Mouse (Mus musculus): ENCODE data around the gene Vill. TPM values are rescaled to one million over a fixed set of nuclear protein-coding genes. Genes with fewer than 3 reads are reported as not detected.
A peak's percentile ranks its signal among the peaks of the same experiment; 100 is the strongest.

The Vill gene
- polyA plus RNA-seq, 1 experiment from 2014 or later, result 1.9 TPM

- no peak for TF ChIP-seq CTCF (IDR thresholded peaks at IDR 0.05)
- ChIA-PET POLR2A (no interaction called here), CTCF (no interaction called here)
- no peaks in the 10 kb centered on the region for H3K27me3 ChIP-seq
- ATAC-seq (no peak), DNase-seq (ENCODE audit: low read depth, low spot score) (no peak)
- in situ Hi-C loops (cut with MboI; ENCODE audit: low pct_unique_long_range_greater_than_20kb), result no loop called here
Measured at GRCm38 (mm10) chr9:119110640-119111039, 58.1 kb downstream of the Vill start.

DNA sequence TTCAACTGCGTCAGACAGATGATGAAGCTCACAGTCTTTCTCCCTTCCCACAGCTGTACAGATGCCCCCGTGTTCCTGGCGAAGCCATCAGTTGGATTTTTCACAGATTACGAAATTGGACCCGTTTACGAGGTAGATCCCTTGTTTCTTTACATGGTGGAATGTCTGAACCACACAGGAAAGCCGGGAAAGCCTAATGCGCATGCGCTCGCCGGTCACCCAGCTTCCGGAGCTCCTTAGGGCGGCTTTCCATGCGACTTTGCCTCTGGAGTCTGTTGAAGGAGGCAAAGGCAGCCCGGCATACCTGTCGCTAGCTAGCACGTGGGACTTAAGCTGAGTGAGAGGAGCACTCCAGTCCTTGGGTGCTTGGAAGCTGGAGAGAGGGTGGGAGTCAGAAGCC is 62.3 kb downstream of the Vill start:
- ATAC-seq (no peak), DNase-seq (ENCODE audit: low read depth, low spot score) (no peak)
- no peak for TF ChIP-seq CTCF (IDR thresholded peaks at IDR 0.05)
- ChIA-PET POLR2A (interaction anchor here (0.6 kb wide), 1 partner anchor 45 kb away, joined by 3 read pairs; no protein-coding TSS in a partner anchor), CTCF (no interaction called here)
- in situ Hi-C loops (cut with MboI; ENCODE audit: low pct_unique_long_range_greater_than_20kb), result no loop called here
- no peaks in the 10 kb centered on the region for H3K27me3 ChIP-seq

DNA sequence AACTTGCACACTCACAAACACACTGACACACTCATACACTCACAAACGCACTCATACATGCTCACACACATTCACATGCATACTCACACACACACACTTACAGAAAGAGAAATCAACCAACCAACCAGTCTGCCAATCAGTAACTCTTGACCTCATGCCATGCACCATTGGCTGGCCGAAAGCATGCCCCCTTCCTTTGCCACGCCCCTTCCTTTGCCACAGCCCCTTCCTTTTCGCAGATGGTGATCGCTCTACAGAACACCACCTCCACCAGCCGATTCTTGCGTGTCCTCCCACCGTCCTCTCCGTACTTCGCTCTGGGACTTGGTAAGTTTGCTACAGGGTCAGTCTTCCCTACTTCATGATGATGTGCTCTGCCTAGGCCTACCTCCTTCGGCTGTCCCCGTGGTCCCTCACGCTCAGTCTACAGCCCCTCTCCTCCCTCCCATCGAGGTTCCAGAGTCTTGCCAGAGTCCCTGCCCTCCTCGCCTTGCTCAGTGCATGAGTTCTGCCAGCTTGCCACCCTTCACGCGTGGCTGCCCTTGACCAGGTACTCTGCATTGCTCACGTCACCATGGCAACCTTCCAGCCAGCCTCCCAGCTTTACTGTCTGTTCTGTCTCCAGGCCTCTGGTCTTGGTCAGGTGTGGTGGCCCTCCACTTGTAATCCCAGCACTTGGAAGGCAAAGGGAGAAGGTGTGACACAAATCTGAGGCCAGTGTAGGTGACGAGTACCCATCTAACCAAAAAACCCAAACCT is 67.0 kb downstream of the Vill start:
- POLR2A ChIA-PET, result no interaction called here
- CTCF ChIA-PET, result interaction anchor here (1.6 kb wide), 1 partner anchor 33 kb away, joined by 3 read pairs; no protein-coding TSS in a partner anchor
- no peak for TF ChIP-seq CTCF (IDR thresholded peaks at IDR 0.05)
- peak; percentile 48 for ATAC-seq
- in situ Hi-C loops (cut with MboI; ENCODE audit: low pct_unique_long_range_greater_than_20kb), result no loop called here
- DNase-seq (ENCODE audit: low read depth, low spot score), result peak; percentile 46
- no peaks in the 10 kb centered on the region for H3K27me3 ChIP-seq

- TF ChIP-seq CTCF (IDR thresholded peaks at IDR 0.05), result no peak
- DNase-seq (ENCODE audit: low read depth, low spot score), result no peak
- ATAC-seq, result no peak
- POLR2A ChIA-PET, result no interaction called here
- in situ Hi-C loops (cut with MboI; ENCODE audit: low pct_unique_long_range_greater_than_20kb), result no loop called here
- CTCF ChIA-PET, result no interaction called here
- no peaks in the 10 kb centered on the region for H3K27me3 ChIP-seq
Measured at GRCm38 (mm10) chr9:119120168-119120560, 67.6 kb downstream of the Vill start.

Other genes with a start within 250 kb of the Vill start
- 25.3 TPM for gene Ctdspl, start 126.3 kb upstream of the Vill start, polyA plus RNA-seq (2021)
- 57.9 TPM for gene Plcd1, start 40.7 kb downstream of the Vill start, polyA plus RNA-seq (2021)
- gene Dlec1, start 49.7 kb downstream of the Vill start, polyA plus RNA-seq (2021), result 8.7 TPM
- gene Acaa1b, start 104.3 kb downstream of the Vill start, polyA plus RNA-seq (2021), result 7.9 TPM
- gene Gm47289, start 106.4 kb downstream of the Vill start, polyA plus RNA-seq (2021), result not detected
- gene Slc22a13, start 156.3 kb downstream of the Vill start, polyA plus RNA-seq (2021), result 0.09 TPM